Mouse (Mus musculus) neural tube, embryonic 10.5 days (tissue): ENCODE data around the gene Mob4.

Experiments
- DNase-seq: peaks from one replicate; pipeline ENCODE4 v3.0.0-alpha.2; 2017; ENCODE audit warnings: low spot score; ENCODE audit errors: extremely low spot score

The Mob4 gene

DNA sequence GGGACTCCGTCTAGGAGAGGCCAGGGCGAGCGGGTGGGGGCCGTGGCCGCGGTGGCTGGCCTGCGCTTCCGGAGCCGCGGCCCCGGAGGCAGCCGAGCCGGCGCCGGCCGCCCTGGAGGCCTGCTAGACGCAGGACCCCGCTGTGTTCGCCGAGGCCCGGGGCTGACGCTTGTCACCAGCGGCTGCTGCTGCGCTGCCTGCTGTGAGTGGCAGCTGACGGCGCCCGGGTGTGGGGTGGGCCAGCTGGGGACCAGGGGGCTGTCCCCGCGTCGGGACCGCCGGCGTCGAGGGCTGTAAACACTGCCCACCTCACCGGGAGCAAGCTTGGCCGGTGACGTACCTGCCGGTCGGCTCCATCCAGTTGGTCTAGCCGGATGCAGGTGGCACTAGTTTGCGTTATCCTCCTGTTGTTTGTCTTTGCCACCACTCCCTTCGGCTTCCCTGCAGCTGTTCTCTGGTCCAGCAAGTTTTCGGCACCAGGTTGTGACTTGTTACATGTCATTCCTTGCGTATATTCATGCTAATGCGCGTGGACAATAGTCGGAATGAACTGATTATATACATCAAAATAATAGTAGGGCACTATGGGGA lies 488 bp downstream of the Mob4 start:
- DNase-seq: no peak

DNA sequence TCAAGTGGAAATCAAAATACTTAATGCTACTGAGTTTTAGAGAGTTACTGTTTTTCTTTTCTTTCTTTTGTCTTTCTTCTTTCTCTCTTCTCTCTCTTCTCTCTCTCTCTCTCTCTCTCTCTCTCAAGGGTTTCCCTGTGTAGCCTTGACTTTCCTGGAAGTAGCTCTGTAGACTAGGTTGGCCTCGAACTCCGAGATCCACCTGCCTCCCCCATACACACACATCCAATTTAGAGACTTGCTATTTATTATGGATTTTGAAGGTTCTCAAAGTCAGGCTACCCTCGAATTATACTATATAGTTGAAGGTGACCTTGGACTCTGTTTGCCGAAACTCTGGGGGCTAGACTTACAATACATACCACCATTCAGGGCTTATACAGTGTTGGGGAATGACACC lies 1.3 kb downstream of the Mob4 start:
- DNase-seq: no peak

DNA sequence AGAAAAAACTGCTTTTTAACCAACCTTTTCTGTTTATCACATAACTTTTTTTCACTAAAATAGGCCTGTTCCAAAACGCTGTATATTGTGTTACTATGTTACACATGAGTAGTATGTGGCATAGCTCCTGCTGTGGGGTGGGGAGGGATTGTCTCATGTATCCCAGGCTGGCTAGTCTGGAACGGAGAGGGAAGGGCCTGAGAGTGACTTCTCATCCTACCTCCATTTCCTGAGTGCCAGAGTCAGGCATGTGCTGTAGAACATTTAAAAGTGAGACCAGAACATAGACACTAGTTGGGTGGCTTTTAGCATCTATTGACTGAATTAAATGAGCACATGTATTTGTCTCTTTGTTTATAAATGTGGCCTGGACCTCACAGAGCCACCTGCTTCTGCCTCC lies 2.1 kb downstream of the Mob4 start:
- no peak for DNase-seq

DNA sequence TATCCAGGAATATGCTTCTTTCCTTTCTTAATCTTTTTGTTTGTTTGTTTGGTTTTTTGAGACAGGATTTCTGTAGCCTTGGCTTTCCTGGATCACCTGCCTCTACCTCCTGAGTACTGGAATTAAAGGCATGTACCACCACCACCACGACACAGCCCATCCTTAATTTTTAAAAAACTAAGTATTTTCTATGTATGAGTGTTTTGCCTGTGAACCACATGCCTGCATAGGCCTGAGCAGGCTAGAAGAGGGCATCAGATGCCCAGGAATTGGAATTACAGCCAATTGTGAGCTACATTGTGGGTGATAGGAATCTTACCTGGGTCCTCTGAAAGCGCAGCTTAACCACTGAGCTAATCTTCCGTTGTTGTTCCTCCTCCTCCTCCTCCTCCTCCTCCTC lies 3.3 kb downstream of the Mob4 start:
- no peak for DNase-seq

DNA sequence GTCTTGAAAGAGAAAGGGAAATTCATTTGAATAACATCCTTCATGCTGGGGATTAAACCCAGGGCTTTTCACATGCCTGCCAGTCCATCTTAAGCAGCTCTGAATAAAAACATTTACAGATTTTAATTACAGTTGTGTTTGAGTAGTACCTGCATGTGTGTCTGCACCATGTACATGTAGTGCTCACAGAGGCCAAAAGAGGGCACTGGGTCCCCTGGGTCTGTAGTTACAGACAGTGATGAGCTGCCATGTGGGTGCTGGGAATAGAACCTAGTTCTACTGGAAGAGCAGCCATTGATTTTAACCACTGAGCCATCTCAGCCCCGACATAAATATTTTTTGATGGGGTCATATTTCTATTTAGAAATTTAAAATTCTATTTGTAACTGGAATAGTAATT lies 4.8 kb downstream of the Mob4 start:
- no peak for DNase-seq

DNA sequence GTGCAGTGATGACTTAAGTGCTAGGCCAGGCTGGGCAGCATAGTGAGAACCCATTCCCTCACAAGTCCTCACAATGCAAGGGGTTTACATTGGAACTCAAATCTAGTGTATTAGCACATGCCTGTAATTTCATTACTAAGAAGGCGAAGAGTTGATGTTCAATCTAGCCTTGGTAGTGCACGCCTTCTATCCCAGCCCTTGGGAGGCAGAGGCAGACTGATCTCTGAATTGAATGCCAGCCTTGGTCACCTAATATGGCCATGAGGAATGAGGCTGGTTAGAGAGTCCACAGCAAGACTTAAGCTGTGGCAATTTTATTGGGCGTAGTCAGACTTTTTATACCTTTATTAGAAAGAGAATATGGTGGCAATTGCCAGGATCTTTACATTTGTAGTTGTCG lies 13.3 kb downstream of the Mob4 start:
- DNase-seq: no peak

DNA sequence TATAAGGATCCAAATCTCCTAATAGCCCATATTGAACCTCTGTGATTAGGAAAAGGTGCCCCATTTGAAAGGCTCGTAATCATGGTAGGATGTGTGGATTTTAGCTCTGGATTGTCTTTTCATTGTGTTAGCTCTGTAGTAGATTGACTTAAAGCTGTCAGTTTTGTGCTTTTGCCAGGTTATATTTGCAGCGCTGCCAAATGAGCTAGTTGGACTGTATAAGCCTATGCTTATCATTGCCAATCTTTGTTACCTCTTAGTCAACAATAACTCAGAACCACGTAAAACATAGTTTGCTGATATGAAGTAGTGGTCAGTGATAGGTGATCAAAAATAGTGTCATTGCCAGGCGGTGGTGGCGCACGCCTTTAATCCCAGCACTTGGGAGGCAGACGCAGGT lies 14.5 kb downstream of the Mob4 start:
- DNase-seq: no peak

DNA sequence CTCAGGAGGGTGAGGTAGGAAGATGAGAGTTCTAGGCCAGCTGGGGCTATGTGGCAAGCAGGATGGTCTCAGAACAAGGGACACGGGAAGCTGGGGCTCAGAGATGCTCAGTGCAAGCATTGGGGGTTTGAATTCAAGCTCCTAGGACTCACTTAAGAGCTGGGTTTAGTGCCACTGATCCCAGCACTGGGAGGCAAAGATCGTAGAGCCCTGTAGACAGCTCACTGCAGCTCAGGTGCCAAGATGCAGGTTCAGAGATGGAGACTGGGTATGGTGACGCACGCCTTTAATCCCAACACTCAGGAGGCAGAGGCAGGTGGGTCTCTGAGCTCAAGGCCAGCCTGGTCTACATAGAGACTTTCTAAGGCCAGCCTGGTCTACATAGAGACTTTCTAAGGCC lies 26.3 kb downstream of the Mob4 start:
- no peak for DNase-seq

DNA sequence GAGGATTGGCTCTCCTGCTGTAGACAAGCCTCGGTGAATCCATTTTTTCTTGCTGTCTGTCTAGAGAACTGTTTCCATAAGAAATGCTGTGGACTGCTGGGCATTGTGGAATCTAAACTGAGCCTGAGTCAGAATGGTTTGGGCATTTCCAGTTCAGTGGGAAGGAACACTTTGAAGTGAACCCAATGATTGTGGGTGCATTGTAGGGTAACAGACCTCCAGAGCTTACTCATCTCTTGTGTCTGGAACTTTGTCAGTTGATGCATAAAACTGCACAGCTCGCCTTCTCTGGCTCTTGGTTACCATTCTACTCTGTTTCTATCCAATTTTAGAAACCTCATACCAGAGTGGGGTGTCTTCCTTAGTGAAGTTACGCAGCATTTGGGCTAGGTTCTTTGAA lies 27.2 kb downstream of the Mob4 start:
- no peak for DNase-seq

DNA sequence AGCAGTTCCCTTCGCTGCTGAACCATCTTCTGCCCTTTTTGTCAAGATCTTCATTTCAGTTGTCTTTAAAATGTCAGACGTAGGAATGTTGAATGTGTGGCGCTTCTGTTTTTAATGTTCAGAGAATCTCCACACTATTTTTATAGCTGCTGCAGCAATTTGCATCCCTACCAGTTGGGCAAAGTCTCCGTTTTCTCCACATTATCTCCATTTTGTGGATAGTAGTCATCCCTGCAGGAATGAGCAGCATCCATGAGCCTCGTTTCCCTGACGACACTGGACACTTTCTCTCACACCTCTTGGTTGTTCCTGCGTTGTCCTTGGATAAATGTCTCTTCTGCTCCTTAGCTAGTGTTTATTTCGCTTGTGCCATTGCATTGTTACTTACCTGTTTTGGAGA lies 27.8 kb downstream of the Mob4 start:
- no peak for DNase-seq

DNA sequence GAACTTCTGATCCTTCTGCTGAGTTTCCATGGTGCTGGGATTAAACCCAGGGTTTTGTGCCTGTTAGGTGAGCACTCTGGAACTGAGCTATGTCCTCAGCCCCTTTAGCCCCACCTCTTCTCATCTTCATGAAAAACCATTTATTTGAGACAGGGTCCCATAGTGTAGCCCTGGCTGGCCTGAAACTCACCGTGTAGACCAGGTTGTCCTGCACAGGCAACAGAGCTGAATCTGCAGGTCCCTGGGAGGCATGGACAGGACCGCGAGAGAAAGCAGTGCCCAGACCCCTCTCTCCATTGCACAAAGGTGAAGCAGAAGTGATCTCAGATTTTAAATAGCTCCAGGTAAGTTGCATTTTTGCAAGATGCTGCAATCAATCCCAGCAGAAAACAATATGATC lies 29.2 kb downstream of the Mob4 start:
- no peak for DNase-seq

DNA sequence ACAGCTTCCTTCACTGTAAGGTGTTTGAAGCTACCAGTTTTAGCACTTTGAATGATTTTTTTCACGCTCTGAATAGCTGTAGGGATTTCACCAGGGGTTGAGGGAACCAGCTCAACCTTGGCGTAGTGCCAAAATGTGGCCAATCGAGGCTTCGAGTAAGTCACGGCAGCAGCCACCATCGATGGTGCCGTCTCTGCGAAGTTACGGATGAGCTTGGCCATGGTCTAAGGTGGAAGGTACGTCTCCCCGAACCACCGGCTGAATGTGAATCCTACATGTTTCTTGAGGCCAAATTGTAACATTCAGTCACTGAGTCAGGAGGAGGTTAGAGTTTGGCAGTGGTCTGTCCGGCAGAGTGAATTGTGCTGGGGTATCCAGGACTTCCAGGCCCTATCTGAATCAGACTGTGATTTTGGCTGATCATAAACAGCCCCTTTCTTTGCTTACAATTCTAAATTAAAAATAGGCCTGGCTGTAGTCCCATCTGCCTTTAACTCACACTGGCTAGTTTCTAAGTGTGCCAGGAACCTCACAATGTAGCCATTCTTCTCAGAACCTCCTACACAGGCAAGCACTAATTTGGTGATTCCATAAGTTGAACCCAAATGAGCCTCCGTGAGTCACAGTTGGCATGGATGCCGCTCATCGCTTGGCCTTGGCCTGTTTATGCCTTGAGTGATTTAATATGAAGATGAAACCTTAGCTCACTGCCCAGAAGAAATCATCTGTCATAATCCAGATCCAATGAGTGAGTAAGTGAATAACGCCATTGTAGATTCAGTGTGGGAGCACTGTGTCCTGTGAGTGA lies 30.0 kb downstream of the Mob4 start:
- DNase-seq: no peak

DNA sequence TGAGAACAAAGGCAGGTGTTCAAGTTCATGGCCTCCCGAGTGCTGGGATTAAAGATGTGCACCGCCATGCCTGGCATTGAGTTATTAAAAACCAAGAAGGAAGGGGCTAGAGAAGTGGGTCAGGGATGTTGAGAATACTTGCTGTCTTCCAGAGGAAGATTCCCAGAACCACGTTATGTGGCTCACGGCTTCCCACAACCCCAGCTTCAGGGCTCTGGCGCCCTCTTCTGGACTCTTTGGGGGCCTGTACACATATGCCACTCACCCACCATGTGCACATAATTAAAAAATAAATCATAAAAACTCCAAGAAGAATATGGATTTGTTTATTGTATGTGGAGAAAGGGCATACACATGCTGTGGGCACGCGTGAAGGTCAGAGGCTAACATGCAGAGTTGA lies 30.9 kb downstream of the Mob4 start:
- no peak for DNase-seq

DNA sequence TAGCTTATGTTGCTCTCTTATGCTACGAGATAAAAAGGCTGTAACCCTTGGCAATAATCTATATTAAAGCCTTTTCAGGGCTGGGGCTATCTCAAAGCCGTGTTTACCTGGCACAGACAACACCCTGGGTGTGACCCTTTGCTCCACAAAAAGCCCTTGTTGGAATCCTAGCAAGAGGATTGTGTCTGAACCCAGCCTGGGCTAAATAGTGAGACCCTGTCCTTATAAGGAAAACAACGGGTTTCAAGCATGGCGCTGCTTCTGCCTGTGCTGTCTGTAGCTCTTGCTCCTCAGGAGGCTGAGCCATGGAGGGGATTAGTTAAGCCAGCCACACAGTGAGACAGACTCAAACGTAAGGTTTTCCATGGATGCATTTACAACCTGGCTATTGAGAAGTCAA lies 31.8 kb downstream of the Mob4 start:
- DNase-seq: no peak

DNA sequence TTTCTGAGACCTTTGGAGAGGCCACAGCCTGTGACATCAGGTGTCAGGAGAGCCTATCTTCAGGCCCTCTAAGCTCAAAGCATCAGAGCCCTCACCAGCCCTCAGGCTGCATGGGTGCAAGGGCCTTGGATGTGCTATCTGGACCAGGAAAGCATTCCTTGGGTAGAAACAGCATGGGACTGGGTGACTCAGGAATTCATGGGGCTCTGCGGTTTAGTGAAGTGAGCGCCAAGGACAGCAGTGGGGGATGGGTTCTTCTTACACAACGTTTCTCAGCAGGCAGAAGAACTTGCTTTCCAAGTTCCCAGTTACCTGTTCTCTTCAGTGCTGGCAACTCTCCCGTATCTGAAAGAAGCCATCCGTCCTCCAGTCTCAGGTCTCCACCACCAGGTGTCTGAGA lies 33.0 kb downstream of the Mob4 start:
- no peak for DNase-seq

DNA sequence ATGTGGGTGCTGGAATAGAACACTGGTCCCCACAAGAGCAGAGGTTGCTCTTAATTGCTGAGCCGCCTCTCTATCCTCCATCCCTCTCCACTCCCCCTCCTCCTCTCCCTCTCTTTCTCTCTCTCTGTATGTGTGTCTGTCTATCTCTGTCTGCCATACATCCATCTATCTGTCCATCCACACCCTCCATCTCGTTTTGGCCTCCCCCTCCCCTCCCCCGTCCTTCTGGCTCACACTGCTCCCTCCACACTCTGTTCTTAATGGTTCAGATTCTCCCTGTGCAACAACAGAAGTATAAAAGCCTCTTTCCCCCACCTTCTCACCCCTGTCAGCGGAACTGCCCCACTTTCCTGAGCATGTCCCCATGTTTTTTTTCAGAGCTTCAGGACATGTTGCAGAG lies 36.5 kb downstream of the Mob4 start:
- no peak for DNase-seq

DNA sequence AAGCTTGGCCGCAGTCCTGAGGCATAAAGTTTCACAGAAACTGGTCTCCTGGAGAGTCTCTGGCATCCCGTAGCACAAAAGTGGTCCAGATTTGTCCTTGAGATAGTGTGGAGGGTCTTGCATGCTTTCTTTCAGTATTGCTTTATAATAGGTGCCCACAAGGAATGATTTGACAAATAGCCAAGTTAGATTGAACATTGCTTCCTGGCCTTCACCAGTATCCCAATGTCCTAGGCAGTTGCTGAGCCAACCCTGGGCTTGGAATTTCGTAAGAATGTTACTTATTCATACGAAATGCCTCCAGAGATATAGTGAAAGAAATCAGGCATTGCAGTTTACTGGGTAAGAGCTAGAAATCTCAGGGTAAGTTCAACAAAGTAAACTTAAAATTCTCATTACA lies 37.6 kb downstream of the Mob4 start:
- DNase-seq: no peak

DNA sequence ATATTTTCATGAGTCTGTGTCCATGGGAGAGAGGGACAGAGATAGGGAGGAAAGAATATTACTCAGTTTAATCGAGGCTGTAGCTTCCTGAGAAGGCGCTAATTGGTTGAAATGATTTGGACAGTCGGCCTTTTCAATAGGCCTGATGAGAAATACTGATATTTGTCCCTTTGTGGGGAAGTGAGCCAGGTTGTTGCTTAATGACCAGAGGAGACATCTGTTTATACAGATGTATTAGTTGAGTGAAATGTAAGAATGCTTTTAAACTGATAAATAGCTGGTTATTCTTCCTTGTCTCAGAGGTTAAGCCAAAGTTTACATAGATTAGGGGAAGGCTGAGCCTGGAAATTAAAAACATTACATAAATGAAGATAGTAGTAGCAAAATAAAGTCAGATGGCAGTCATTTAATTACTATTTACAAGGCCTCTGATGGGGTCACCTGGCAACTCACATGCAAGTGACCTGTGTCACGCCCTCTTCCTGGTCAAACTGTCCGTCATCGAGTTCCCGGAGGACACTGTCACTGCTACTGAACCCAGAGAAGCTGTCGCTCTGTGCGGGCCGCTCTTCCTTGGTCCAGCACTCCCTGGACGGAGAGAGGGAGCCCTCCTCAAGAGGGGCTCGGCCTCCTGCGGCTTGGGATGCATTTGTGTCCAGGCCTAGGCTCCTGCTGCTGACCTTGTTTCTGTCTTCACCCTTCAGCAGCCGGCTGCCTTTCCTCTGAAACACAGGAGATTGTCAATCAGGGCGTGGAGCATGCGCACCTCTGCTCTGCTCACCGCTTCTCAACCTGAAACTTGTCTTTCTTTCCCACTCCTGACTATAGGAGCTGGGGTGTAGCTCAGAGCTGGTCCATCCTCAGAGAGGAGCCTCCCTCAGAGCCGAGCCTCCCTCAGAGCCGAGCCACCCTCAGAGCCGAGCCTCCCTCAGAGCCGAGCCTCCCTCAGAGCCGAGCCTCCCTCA lies 40.6 kb downstream of the Mob4 start:
- DNase-seq: no peak

DNA sequence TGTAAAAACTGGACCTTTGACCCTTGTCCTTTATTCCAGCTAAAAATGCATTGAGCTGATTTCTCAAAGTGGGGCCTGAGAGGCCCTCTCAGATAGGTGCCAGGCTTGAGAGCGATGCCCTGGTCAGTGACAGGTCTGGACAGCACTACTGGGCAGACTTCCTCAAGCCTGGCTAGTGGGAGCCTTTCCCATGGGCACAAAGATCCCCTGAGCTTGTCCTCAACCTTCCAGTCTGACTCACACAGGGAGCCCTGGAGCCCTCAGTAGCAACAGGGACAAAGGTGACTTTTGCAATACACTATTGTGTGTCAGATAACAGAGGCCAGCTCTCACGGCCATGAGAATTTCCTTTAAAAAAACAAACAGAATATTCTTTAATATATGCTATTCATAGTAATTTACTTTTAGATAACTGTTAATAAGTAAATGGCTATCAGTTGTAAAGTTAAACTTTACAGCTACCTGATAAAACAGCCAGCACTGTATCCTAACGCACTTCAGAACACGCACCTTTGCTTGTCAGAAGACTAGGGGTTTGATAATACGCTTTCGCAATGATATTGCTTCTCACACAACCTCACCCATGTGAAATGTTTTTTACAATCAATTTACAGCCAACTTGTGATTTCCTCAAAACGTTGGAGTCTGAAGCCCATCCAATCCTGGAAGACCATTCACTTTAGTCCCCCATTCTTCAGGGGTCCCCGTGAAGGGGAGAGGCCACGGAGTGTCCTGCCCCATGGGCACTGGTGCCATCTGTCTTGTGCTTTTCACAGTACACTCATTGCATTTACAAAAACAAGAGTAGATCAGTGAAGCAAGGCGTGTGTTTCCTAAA lies 42.9 kb downstream of the Mob4 start:
- no peak for DNase-seq

DNA sequence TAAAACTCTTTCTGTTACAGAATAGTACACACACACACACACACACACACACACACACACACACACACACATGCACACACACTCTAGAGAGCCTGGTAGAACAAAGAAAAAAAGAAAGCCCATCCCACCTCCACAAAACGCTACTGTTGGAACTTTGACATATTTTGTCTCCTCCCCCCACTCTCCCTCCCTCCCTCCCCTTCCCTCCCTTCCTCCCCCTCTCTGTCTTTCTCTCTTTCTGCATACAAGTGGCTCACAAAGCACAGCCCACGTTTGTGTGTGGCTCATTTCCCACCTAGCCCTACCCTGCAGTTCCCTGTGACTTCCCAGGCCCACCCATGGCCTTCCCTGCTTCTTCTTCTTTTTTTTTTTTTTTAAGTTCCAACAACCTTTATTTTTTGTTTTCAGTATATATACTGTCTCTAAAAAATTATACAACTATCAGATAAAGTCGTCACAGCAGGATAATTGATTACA lies 43.6 kb downstream of the Mob4 start:
- no peak for DNase-seq

DNA sequence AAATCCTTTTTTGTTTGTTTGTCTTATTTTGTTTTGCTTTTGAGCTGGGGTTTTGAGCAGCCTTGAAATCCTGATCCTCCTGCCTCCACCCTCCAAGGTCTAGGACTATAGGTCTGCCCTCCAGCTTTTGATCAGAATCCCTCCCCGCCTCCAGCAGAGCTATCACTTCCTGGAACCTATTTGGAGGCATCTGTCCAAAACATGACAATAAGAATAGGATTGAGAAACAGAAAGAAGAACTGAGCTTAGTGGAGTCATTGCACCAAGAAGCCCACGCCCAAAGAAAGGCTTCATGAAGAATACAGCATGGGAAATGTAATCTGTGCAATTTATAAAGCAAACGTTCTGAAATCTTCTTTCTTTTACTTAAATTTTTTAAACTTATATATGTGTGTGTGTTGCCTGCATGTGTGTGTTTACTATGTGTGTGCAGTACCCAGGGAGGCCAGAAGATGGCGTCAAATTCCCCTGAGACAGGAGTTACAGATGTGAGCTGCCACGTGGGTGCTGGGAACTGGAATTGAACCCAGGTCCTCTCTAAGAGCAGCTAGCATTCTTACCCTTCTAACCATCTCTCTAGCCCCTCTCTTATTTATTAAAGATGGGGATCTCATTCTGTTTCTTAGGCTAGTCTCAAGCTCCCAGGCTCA lies 49.0 kb downstream of the Mob4 start:
- no peak for DNase-seq
